Mouse (Mus musculus) adrenal gland, postnatal 4 days (tissue): ENCODE results near the gene Phldb2. TPM values are rescaled to one million over a fixed set of nuclear protein-coding genes. Genes with fewer than 3 reads are reported as not detected.

Source experiments
- DNase-seq, 2 experiments: peaks; one replicate each; pipeline ENCODE4 v3.0.0; 2021 to 2022; ENCODE audit warnings: low spot score in 2 of 2, mixed read lengths in 2 of 2
- long read RNA-seq, 2 experiments: library from polyadenylated mRNA; stranded (forward); transcript quantifications; one replicate each; pipeline ENCODE4 v2.0.0; 2021
- total RNA-seq, 2 experiments: library from RNA; stranded (reverse); gene quantifications; 2 replicates each; pipeline ENCODE4 v1.2.3; 2021

Gene Phldb2
- 10 to 100 TPM; 77.3 to 90.7 TPM for total RNA-seq
- long read RNA-seq, experiment 1, partial matches to known transcripts = 2 of 15 reads
- long read RNA-seq, experiment 1, other reads (novel, unspliced or antisense) = 12 of 15 reads
- long read RNA-seq, experiment 2, full-length matches to known transcripts = 1 of 41 reads
- long read RNA-seq, experiment 2, partial matches to known transcripts = 17 of 41 reads
- long read RNA-seq, experiment 2, other reads (novel, unspliced or antisense) = 23 of 41 reads

DNA sequence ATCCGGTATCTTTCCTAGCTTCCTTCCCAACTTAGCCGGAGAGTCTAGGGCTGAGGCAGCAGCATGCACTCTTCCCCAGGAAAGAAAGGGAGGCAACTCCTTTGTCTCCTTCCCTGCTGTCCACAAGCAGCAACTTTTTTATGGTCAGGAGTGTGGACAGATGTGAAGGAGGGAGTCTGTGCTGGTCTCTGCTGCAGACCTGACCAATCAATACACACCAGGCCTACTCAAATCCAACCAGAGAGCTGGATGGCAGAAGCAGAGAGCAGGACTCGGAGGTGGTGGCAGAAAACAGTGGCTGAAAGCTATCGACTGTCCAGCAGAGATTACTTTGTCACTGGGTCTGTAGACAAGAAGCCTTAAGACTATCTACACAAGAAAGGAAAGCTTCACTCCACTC, at the start of gene Phldb2:
Gene Phldb2 (minus strand): TSS at position 205 of the 400 bp plus-strand sequence.
- no peak for DNase-seq

DNA sequence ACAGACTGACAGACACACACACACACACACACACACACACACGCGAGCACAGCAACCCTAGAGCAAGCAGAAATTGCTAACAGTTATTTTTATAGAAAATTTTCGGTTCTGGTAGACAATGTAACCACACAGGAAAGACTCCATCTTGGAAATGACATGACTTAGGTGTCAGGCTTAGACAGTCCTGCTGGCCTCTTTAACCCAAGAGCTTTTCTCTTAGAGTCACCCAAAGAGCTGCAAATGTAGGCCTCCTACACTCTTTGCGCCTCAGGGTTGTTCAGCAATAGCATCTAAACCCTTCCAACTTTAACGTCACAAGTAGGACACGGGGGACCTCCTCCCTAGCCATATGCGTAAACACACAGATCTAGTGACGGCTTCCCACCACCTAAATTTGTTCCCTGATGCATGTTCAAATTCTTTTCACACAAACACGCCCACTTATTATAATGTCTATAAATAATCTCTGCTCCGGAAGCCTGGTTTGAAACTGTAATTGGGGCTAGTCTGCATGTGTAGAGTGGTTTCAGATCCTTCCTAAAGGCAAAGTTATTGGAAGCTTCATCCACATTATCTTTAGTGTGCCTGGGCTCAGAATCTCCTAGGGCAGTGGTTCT, 48.3 kb upstream of the Phldb2 start:
- DNase-seq = no peak

DNA sequence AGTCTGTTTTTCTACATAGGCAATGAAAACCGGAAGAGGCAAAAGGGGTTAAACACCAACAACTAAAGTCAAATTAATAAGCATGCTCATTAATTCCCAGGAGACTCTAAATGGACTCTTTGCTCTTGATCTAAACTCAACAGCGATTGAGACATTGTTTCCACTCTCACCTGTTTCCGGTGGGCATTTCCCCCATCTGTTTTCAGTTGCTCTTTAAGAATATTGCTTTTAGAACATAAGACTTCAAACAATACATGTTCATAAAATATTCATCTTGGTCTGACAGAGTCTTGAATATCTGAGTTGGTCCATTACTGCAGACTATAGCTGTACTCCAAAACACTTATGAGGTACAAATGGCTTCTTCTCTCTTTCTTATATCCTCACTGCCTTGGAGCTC, 47.6 kb upstream of the Phldb2 start:
- no peak for DNase-seq

DNA sequence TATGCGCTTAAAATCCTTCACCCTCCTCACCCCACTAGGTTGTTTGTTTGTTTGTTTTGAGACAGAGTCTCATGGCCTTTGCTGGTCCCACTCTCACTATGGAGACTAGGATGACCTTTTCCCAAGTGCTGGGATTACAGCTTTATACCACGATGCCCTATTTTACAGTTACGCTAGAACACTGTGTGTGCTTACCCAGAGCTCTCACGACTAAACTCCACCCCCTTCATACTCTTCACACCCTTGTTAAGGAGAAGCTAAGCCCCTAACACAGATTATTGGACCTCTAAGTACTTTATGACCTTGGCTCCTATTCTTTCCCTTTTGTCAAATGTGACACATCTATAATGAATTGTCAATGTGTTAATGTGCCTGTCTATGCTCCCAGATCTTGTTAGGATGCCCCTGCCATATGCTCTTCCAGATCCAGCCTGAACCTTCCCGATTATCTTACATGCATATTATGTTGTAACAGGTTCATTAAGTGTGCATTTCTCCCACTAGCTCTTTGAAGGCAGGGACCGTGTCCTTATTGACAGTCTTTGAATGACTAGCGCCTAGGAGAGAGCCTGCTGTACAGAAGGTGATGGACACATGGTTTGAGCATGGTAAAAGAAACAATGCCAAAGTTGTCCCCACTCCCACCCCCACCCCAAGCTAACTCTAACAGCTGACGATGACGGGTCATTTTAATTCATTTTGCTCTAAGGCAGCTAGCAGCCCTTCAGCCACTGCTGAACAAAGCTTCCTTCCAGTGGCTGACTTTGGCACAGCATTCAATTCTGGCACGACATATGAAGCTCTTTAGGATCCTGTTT, 46.2 kb upstream of the Phldb2 start:
- no peak for DNase-seq

DNA sequence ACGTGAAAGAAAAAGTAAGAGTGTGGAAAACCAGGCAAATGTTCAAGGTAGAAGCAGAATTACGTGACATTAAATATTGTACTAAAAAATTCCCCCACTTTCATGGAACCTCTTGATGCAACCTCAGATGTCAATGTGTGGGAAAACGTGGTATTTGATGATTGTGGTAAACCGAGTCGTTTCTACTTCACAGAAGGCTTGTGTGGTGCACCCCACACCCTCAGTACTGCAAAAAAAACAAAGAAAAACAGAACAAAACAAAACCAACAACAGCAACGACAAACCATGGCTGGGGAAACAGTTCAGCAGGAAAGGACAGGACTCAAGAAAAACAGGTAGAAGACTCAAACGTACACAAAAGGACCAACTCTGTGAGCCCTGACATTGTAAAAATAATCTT, 44.8 kb upstream of the Phldb2 start:
- DNase-seq = no peak

DNA sequence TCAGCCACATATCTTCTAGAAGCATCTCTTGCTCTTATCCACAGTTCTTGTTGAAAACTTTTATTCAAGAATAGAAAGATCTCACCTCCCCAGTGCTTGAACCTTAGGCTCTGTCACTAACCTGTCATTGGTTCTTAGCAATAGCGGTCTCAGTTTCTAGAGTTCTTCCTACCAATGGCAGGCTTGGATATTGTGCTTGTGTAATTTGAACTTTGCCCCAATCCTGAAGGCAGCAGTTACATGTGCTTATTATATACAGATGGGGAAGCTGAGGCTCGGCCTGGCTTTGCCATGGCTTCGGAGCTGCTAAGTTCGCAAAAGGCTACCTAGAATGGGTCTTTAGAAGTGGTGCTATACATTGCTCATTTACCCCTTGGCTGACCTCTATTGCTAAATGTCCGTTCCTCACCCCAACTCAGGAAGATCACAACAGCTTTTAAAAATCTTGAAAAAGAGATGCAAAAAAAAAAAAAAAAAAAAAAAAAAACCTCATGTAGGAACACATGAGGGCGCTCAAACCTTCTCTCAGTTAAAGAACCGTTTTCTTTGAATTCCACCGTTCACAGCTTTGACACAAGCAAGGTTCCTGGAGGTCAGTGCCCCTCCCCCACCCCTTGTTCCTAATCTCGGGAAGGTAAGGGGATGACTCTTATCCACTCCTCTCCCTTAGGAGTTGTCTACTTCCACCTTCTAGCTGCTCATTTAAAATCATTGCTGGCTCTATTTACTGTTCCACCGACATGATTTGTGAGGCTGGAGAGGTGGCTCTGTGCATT, 37.7 kb upstream of the Phldb2 start:
- no peak for DNase-seq

DNA sequence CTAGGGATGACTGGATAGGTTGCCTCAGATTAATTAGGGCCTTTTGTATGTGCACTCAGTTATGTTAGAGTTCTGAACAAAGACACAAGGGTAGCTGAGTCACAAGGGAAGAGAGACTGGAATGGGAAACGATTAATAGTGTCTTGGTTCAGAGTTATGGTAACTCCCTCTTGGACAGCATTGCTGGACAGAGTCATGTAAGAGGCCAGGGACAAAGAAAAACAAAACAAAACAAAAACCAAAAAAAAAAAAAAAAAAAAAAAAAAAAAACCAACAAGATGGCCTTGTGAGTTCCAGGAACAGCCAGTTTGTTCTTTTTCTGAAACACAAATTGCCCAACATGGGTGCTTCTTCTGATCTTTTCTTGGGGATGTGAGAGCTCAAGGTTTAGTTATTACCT, 32.8 kb upstream of the Phldb2 start:
- DNase-seq = no peak

DNA sequence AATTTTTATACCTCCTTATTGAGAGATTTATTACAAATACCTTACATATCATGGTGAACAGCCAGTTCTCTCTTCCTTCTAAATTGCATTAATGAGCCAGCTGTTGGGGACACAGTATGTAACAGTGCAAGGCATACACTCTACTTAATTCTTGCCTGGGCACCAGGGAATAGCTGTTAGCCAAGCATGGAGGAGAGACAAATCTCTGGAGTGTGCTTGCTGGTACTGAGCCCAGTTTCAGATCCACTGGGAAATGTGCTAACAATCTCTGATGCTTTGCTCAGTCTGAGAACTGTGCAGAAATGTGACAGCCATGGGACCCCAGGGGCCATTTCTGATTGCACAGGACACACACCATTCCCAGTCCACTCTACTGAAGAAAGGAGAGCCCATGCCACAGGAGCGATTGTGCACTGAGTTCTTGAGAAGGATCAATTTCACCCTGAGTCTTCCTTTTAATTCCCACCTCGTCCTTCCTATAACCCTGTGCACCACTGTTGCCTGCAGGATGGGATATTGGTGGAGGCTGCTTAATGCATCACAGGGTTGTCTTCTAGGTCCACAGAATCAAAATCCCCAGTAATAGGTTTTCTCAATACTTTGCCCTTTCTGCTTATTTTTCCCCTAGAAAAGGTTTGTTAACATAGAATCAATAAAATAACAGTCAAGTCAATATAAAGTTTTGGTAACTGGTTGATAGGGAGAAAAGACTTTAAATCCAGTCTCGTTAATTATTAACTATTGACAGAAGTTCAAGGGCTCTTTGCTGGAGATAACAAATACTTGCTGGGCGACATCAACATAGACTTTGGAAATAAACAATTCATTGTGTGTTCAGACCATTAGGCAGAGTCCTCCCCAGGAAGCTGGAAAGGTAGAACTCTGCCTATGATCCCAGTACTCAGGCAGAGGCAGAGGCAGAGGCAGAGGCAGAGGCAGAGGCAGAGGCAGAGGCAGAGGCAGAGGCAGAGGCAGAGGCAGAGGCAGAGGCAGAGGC, 31.5 kb upstream of the Phldb2 start:
- DNase-seq = no peak

DNA sequence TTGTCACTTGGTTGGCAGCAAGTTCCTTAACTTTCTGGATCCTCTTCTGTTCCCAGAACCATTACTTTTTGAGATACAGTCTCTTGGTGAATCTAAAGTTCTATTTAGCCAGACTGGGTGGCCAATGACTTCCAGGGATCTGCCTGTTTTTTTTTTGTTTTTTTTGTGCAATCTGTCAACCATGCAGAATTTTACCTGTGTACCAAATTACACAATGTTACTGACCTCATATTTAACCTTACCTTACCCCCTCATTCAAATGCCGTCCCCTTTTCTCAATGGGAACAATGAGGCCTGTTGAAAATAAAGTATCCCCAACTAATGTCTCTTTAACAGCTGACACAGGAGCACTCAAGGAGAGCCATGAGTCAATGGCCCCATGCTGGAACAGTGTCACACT, 22.9 kb upstream of the Phldb2 start:
- DNase-seq = no peak

DNA sequence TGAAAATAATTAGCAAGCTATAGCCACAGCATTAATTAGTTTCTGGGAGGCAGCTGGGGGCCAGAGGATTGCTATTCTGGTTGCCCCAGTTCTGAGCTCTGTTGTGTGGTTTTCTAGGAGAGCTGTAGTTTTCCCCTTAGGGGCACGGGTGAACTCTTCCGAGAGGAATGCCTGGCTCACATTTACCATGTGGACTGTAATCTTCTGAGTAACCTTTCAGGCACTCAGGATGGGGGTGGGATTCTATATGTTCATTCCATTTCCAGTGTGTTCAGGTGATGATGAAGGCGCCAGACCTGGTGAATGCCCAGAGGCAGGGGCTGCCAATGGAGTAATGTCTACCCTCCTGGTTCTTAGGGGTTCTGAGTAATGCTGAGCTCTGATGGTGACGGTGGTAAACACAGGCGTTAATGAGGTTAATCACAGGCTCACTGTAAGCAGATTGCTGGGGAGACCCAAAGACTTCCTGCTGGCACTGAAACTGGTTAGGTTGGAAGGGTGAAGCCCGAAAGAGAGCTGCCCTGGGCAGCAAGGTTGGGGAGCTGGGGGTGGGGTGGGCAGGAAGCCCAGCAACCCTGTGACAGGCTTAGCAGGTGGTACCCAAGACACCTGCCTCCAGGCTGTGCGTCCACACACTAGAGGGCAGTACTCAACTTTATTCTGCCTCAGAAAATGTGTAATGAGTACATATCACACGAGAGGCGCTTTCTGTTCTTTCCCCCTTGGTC, 20.7 kb upstream of the Phldb2 start:
- no peak for DNase-seq

DNA sequence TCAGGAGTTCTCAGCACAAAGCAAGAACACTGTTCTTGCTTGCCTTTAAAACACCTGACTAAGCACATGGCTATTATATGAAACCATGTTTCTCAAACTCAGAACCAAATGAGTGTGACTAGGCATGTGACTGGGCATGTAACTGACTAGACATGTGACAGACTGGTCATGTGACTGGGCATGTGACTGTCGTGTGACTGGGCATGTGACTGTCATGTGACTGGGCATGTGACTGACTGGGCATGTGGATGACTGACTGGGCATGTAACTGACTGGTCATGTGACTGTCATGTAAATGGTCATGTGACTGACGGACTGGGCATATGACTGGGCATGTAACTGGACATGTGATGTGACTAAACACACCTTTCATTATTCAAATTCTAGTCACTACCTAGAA, 16.8 kb upstream of the Phldb2 start:
- DNase-seq = no peak

DNA sequence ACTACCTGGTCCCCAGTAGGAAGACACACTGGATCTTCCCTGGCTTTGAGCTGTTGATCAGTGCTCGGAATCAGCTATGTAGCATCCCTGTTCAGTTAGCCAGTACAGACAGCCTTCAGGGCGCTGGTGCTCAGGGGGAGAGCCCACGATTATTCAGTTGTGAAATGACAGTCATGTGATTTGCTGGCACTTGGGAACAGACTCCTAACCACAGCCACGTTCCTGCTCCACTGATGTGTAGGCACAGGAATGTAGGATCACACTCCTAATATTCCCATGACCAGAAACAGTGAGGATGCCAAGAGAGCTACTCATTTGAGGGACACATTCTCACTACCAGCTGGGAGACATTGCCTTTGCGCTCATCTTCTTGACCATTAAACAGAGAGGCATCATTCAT, 15.3 kb upstream of the Phldb2 start:
- DNase-seq = no peak

DNA sequence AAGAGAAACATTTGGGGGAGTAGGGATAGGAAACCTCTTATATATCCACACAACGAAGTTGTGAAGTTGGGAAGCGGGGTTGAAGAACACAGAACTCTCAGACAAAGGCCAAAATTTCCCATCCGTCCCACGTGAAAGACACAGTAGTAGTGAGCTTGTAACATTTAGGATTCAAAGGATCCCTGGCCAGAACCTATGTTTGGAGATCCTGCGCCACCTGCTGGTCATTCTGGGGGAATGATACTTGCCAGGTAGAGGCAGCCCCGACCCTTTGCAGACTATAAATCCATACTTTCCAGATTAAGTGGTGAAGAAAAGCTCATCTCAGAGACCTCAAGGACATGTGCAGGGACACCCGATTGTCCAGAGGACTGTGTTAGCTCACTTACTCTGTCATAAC, 14.1 kb upstream of the Phldb2 start:
- DNase-seq = peak; percentile 47

DNA sequence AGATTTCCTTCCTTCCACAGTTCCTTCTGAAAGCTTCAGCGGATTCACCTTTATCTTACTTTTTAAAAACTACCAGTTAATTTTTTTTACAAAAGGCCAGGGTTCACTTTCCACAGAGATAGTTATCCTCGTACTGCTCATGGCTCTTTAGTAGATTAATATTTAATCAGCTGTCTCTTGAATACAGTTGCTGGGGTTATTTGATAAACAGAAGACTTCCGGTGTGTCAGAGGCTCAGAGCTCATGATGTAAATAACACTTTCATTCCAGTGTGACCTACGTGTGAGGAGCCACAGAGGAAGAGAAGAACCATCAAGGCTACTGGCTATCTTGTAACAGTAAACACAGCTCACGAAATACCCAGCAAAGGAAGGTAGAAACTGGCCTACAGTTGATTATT, 13.2 kb upstream of the Phldb2 start:
- no peak for DNase-seq

DNA sequence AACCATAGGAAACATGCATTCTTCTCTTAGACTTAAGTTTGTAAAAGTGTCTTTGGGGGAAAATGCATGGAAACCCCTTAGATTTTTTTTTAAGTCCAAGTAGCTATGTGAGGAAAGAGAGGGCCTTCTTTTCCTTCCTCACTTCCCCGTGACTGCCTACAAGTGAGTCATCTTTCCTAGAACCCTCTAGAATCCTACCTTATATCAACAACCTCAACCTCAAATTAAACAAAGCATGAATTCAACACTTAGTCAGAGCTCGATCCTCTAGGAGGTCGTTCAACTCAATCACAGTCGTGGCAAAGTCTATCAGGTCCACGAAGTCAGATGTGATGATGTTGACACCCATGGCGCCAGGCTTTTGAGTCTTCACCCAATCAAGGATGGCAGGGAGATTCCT, 11.4 kb upstream of the Phldb2 start:
- DNase-seq = no peak

DNA sequence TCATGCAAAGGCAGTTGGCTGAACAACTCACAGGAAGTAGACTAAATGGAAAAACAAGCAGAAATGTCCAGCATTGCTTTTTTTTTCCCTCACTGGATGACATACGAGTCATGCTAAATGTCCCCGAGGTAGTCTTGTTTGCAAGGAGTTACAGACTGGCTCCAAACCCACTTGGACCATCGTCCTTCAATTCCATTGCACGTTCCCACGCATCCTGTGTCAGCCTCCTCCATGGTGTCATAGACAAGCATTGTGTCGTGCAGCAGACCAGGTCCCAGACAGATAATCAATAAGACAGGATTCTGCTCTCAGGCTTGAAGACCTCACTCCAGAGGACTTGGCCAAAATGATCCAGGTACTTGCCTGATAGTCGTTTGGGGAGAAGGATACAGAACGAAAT, 10.4 kb upstream of the Phldb2 start:
- DNase-seq = no peak

DNA sequence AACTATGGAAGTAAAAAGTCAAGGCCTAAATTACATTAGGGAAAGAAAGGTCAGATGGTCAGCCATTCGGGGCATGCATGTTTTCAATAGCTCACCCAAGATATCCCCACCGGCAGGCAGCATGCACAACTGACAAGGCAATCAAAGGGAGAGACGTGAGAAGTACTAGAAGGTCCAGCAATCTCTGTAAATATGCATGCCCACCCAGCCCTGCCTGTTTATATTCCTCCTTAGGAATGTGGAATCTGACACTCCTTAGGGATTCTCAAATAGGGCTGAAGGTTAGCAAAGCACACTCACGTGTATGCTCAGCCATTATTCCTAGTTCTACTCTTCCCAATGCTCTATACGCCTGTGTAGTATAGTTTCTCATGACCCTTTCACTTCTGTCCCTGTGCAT, 9.7 kb upstream of the Phldb2 start:
- DNase-seq = no peak

DNA sequence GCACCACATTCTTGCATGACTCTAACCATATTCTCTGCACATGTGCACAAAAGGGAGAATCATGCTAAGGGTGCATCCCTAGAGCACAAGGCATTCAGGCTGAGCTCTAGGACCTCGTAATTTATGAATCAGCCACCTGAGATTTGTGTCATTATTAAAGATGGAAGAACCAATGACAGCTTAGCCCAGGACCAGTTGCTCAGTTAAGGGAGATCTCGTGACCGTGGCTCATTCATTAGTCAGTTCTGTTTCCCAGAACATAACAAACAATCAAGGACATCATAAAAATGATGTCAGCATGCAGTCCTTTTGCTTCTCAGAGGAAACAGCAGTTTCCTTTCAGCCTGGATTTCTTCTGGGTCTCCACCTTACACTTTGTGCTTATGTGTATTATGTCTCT, 7.6 kb upstream of the Phldb2 start:
- DNase-seq = no peak

DNA sequence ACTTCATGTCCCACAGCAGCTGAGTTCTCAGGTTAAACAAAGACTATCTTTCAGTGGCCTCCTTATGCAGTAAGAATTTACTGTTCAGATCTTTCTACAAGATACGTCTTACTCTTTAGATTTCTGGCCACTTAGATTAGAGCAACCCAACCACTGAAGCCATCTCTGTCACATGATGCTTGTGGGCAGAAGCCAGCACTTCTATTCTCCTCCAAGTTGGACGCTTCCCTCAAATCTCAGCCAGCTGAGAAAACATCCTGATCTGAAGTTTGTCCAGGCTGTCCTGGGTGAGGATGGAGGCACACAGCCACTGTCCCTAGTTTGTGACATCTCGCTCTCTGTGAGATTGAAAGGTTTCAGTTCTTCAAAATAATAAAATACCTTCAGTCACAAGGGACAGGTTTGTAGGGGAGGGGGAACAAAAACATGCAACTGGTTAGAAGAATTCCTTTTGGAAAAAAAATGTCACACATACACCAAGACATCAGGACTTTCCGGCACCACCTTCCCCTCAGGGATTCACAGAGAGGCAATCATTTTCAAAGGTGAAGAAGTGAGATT, 3.1 kb upstream of the Phldb2 start:
- no peak for DNase-seq

DNA sequence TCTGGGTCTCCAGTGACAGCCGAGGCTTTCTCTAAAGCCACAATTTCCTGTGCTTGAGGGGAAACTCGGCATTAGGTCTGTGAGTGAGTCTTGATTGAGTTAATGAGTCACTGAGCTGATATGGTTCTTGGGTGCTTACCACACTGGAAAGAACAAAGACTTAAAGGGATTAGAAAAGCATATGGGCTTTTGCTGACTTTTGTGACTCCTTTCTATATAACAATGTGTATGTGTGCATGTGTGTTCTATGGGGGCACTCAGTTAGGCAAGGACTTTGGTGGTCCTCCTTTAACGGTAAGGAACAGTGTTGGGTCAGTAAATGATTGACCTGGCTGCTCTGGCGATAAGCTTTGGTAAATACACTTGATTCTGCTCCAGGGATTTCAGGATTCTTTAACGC, 897 bp downstream of the Phldb2 start:
- no peak for DNase-seq
